Mouse (Mus musculus) lung, embryonic 16.5 days (tissue): Measurements from ENCODE around the gene Cops3. TPM values are rescaled to one million over a fixed set of nuclear protein-coding genes. Genes with fewer than 3 reads are reported as not detected.

Source experiments
- ATAC-seq: fragments of 200-750 bp; cut with Nextera tagmentation; 2 replicates; pipeline ENCODE4 v1.8.0; 2017; ENCODE audit warnings: low read depth, mild to moderate bottlenecking, moderate library complexity
- H3K27ac ChIP-seq: fragments of 300-500 bp; sonication (generic); 2 replicates; pipeline ENCODE4 v1.5.1; 2014; ENCODE audit warnings: mild to moderate bottlenecking, control low read depth, low read length
- H3K27me3 ChIP-seq: fragments of 300-500 bp; sonication (generic); 2 replicates; pipeline ENCODE4 v1.6.1; 2014; ENCODE audit warnings: low read depth, low read length, mixed read lengths; ENCODE audit not compliant: control insufficient read depth, insufficient read depth
- H3K36me3 ChIP-seq: fragments of 300-500 bp; sonication (generic); 2 replicates; pipeline ENCODE4 v1.6.1; 2014; ENCODE audit warnings: low read length; ENCODE audit not compliant: control insufficient read depth, insufficient read depth
- H3K4me1 ChIP-seq: fragments of 300-500 bp; sonication (generic); replicated peaks from 2 replicates; pipeline ENCODE4 v1.6.1; 2014; ENCODE audit warnings: low read length, mixed read lengths; ENCODE audit not compliant: control insufficient read depth, insufficient read depth
- H3K4me2 ChIP-seq: fragments of 300-500 bp; sonication (generic); 2 replicates; pipeline ENCODE4 v1.6.1; 2014; ENCODE audit warnings: low read depth, low read length, control low read depth
- H3K4me3 ChIP-seq: fragments of 300-500 bp; sonication (generic); 2 replicates; pipeline ENCODE4 v1.5.1; 2014; ENCODE audit warnings: mild to moderate bottlenecking, low read length, control low read depth
- H3K9ac ChIP-seq: fragments of 300-500 bp; sonication (generic); 2 replicates; pipeline ENCODE4 v1.6.1; 2014; ENCODE audit warnings: low read length, control low read depth
- H3K9me3 ChIP-seq: fragments of 300-500 bp; sonication (generic); 2 replicates; pipeline ENCODE4 v1.6.1; 2016; ENCODE audit warnings: low read length; ENCODE audit not compliant: control insufficient read depth
- WGBS: fragments of 180-500 bp; shearing (Covaris S2); extraction: QIAGEN DNeasy Blood & Tissue Kit; methylation state at CpG from one replicate; pipeline ENCODE4 v1.1.7; 2014; 5-methylcytosine and 5-hydroxymethylcytosine counted together
- polyA plus RNA-seq: library from polyadenylated mRNA; unstranded; fragments of >200 nt; fragmentation: Nextera tagmentation; extraction: Ambion mirVana; gene quantifications from 2 replicates; pipeline ENCODE4 v1.2.1, GENCODE M21; 2015

Cops3 gene
- 189 and 199 TPM in 2 replicates for polyA plus RNA-seq

DNA sequence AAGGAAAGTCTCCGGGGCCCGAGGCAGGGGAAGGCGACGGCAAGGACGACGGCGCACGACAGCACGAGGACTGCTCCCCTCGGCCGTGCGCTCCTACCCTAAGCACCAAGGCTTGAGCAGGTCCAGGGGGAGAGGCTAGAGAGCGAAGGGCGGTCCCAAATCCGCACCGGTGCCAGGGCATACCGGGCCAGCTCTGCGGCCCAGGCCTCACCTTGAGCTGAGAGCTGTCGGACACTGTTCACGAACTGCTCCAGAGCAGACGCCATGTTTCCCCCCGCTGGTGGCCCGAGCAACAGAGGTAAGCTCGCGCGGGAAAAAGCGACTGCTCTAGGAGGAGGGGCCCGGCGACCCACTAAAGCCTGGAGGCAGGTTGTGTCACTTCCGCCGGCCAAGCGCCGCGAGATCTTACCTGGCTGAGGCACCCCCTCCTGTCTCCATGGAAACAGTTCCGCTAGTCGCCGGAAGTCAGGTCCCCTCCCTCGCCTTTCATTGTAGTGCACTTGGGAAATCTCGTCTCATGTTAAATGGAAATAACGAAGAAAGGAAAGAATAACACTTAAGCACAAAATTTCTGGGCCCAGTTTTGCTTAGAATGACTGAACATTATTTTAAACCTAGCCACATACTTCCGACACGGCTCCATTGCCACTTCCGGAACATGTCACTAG, at the start of gene Cops3:
TSS of gene Cops3 (minus strand) at position 380 of the 668 bp plus-strand sequence.
- Histone ChIP-seq H3K27me3 (no peaks in the 10 kb centered on the region), H3K9ac (peak within 1 kb of the TSS; percentile 96), H3K4me3 (peak within 1 kb of the TSS; percentile 91), H3K4me2 (peak within 1 kb of the TSS; percentile 71), H3K36me3 (peaks cover 8% of the 10 kb centered on the region), H3K27ac (peak within 1 kb of the TSS; percentile 98), H3K9me3 (no peaks in the 10 kb centered on the region), H3K4me1 (peaks cover 20% of the 10 kb centered on the region)
- WGBS, result under 1% methylated on average over 43 of the region's 43 CpGs
- peak; percentile 97 for ATAC-seq

GRCm38 (mm10) chr11:59888151-59888550, 48.5 kb upstream of the Cops3 start:
- peaks cover 3% of the 10 kb centered on the region; the same call in 1 of the 2 replicates for H3K4me1 ChIP-seq
- H3K9ac ChIP-seq, result no peak overlapping the region
- H3K36me3 ChIP-seq, result no peaks in the 10 kb centered on the region
- H3K27ac ChIP-seq, result no peak overlapping the region
- WGBS, result 67% methylated on average over 5 of the region's 5 CpGs
- no peak overlapping the region for H3K4me3 ChIP-seq
- H3K9me3 ChIP-seq, result no peaks in the 10 kb centered on the region
- H3K27me3 ChIP-seq, result no peaks in the 10 kb centered on the region
- no peak for ATAC-seq
- H3K4me2 ChIP-seq, result no peak overlapping the region

DNA sequence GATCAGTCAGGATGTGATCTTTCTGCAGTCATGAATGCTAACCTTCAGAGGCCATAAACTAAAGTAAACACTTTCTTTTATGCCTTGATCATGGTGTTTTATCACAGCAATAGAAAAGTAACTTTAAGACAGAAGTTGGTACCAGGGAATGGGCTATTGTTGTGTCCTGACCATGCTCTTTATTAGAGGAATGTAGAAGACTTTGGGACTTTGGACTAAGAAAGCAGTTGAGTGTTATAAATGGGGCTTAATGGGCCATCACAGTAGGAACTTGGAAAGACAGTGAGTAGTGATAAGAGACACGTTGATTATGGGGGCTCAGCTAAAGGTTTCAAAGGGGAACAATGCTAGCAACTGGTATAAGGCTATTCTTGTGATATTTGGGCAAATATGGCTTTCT, 47.3 kb upstream of the Cops3 start:
- no peaks in the 10 kb centered on the region for H3K27me3 ChIP-seq
- no peak for ATAC-seq
- no peak overlapping the region for H3K4me3 ChIP-seq
- H3K27ac ChIP-seq, result no peak overlapping the region
- H3K4me1 ChIP-seq, result peaks cover 3% of the 10 kb centered on the region; the same call in 1 of the 2 replicates
- no peaks in the 10 kb centered on the region for H3K36me3 ChIP-seq
- H3K9ac ChIP-seq, result no peak overlapping the region
- WGBS, result 66% methylated on average over 1 of the region's 1 CpGs
- H3K9me3 ChIP-seq, result no peaks in the 10 kb centered on the region
- no peak overlapping the region for H3K4me2 ChIP-seq

DNA sequence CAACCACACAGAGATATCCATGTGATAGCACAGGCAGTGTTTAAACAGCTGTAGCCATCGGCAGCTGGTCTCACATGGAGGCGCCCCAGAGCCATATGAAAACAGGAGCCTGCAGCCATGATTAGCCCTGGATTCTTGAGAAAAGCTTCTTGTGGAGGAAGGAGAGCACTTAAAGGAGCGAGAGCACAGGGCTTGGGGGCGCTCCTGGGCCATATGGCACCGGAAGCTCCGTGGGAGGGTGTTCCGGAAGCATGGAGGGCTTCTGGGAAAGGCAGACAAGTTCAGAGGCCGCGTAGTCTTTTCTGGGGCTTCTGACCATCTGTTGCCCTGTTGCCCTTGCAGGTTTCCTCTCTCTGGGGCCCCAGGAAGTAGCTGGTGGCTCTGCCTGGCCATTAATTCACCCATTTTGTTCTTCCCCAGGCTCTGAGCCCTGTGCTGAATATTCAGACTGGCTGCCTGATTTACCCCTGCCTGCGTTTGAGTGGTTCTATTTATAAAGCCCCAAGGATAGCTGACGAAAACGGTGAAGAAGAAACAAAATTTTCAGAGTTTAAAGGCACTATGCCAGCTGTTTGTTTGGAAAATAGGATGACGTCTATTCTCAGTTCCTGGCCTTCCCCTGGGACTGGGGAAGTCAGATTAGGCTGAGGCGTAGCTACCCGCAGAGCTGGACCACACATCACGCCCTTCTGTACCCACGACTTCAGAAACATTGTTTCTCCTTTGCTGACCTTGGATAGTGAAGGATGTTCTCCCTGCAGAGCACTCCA, 45.8 kb upstream of the Cops3 start:
- Histone ChIP-seq H3K27ac (peak overlapping the region; percentile 62), H3K9ac (no peak overlapping the region; the same call in 1 of the 2 replicates), H3K36me3 (no peaks in the 10 kb centered on the region), H3K27me3 (no peaks in the 10 kb centered on the region), H3K4me2 (0 out of 2 replicates have a peak overlapping the region, but pooled peaks have one; percentile 4), H3K4me1 (peaks cover 3% of the 10 kb centered on the region; the same call in 1 of the 2 replicates), H3K9me3 (no peaks in the 10 kb centered on the region), H3K4me3 (no peak overlapping the region)
- ATAC-seq, result peak; percentile 54
- 42% methylated on average over 17 of the region's 17 CpGs for WGBS

DNA sequence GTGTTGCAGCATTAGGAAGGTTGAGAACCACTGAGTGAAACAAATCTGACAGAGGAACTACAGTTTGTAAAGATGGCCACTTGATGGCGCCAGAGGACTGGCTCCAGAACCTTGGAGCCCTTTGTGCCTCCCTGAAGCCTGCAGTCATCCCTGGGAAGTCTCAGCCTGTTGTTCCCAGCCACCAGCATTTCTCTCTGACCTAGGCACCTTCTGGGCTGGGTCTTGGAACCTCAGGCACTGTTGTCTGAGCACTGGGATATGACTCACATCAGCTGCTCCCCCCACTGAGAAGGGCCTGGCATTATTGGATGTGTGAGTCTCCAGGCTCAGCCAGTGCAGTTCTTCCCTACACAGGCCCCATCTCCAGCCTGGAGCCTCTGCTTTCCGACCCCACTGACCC, 40.4 kb upstream of the Cops3 start:
- Histone ChIP-seq H3K27me3 (no peaks in the 10 kb centered on the region), H3K4me1 (peaks cover under 1% of the 10 kb centered on the region; the same call in 1 of the 2 replicates), H3K4me2 (no peak overlapping the region), H3K27ac (no peak overlapping the region), H3K4me3 (no peak overlapping the region), H3K9me3 (no peaks in the 10 kb centered on the region), H3K36me3 (peaks cover 11% of the 10 kb centered on the region; the same call in 1 of the 2 replicates), H3K9ac (no peak overlapping the region)
- 19% methylated on average over 2 of the region's 2 CpGs for WGBS
- ATAC-seq, result peak; percentile 53

- 81% methylated on average over 8 of the region's 8 CpGs for WGBS
- Histone ChIP-seq H3K4me2 (no peak overlapping the region), H3K9ac (no peak overlapping the region), H3K4me1 (no peaks in the 10 kb centered on the region), H3K36me3 (peaks cover 9% of the 10 kb centered on the region; the same call in 1 of the 2 replicates), H3K27ac (no peak overlapping the region), H3K4me3 (no peak overlapping the region), H3K27me3 (no peaks in the 10 kb centered on the region), H3K9me3 (no peaks in the 10 kb centered on the region)
- no peak for ATAC-seq
Measured at GRCm38 (mm10) chr11:59872124-59872523, 32.5 kb upstream of the Cops3 start.

DNA sequence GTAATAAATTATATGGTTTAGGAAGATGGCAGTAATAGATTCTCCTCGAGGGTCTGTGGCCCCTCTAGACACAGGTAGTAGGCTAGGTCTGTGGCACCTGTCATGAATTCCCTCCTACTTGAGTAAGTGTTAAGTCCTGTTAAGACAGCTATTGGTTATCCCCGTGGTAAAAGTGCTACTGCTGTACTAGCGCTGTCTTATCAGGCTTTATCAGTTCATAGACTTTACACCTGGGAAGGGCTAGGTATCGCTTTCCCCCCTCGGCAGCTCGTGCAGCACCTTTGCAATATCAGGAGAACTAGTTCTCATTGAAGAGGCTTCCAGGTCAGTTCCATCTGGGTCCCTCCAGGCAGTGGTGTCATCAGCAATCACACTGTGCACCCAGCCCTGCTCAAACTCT, 24.7 kb upstream of the Cops3 start:
- no peaks in the 10 kb centered on the region for H3K27me3 ChIP-seq
- no peak overlapping the region for H3K4me3 ChIP-seq
- H3K9me3 ChIP-seq, result no peaks in the 10 kb centered on the region
- H3K4me1 ChIP-seq, result no peaks in the 10 kb centered on the region
- ATAC-seq, result no peak
- no peak overlapping the region for H3K4me2 ChIP-seq
- no peaks in the 10 kb centered on the region for H3K36me3 ChIP-seq
- 70% methylated on average over 6 of the region's 6 CpGs for WGBS
- H3K27ac ChIP-seq, result no peak overlapping the region
- H3K9ac ChIP-seq, result no peak overlapping the region

DNA sequence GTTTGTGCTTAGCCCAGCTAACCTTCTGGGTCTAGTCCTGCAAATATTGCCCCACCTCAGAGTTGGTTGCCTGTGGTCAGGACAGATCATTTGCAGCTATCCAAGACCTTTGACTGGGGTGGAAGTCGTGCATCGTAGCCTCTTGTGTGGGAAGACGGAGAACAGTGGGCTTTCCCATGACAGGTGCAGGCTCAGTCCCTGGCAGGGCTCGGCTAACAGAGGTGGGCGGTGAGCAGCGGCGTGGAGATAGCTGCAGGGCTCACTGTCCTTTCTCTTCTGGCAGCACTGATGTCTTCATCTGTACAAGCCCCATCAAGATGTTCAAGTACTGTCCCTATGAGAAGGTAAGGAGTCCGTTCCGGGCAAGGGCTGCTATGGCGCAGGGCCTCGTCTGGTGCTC, 20.8 kb upstream of the Cops3 start:
- WGBS, result 89% methylated on average over 11 of the region's 11 CpGs
- ATAC-seq, result no peak
- Histone ChIP-seq H3K4me3 (no peak overlapping the region), H3K27ac (no peak overlapping the region), H3K4me2 (no peak overlapping the region), H3K9ac (no peak overlapping the region), H3K36me3 (no peaks in the 10 kb centered on the region), H3K27me3 (no peaks in the 10 kb centered on the region), H3K9me3 (no peaks in the 10 kb centered on the region), H3K4me1 (no peaks in the 10 kb centered on the region)

GRCm38 (mm10) chr11:59852865-59853264, 13.2 kb upstream of the Cops3 start:
- ATAC-seq, result no peak
- Histone ChIP-seq H3K9me3 (no peaks in the 10 kb centered on the region), H3K36me3 (no peaks in the 10 kb centered on the region), H3K4me2 (no peak overlapping the region), H3K9ac (no peak overlapping the region), H3K4me3 (no peak overlapping the region), H3K4me1 (peaks cover 8% of the 10 kb centered on the region; the same call in 1 of the 2 replicates), H3K27ac (no peak overlapping the region), H3K27me3 (no peaks in the 10 kb centered on the region)
- 38% methylated on average over 3 of the region's 3 CpGs for WGBS
